Mouse (Mus musculus) lung, embryonic 14.5 days (tissue): ENCODE measurements around the gene Prkab1. TPM values are rescaled to one million over a fixed set of nuclear protein-coding genes. Genes with fewer than 3 reads are reported as not detected.
A peak's percentile ranks its signal among the peaks of the same experiment; 100 is the strongest.

Experiments used
- ATAC-seq: fragments of 200-750 bp; cut with Nextera tagmentation; 2 replicates; pipeline ENCODE4 v1.8.0; 2017; ENCODE audit warnings: mild to moderate bottlenecking, moderate TSS enrichment, moderate library complexity; ENCODE audit not compliant: insufficient read depth
- DNase-seq: peaks from one replicate; pipeline ENCODE4 v3.0.0-alpha.2; 2015
- H3K27ac ChIP-seq: fragments of 300-500 bp; sonication (generic); 2 replicates; pipeline ENCODE4 v1.5.1; 2014; ENCODE audit warnings: low read depth, mild to moderate bottlenecking, moderate library complexity
- H3K27me3 ChIP-seq: fragments of 300-500 bp; sonication (generic); 2 replicates; pipeline ENCODE4 v1.6.1; 2014; ENCODE audit warnings: low read length, control low read depth; ENCODE audit not compliant: insufficient read depth
- H3K36me3 ChIP-seq: fragments of 300-500 bp; sonication (generic); 2 replicates; pipeline ENCODE4 v1.6.1; 2014; ENCODE audit warnings: control low read depth; ENCODE audit not compliant: insufficient read depth
- H3K4me1 ChIP-seq: fragments of 300-500 bp; sonication (generic); 2 replicates; pipeline ENCODE4 v1.6.1; 2014; ENCODE audit warnings: antibody characterized with exemption, control low read depth; ENCODE audit not compliant: insufficient read depth
- H3K4me2 ChIP-seq: fragments of 300-500 bp; sonication (generic); 2 replicates; pipeline ENCODE4 v1.6.1; 2014; ENCODE audit warnings: mild to moderate bottlenecking
- H3K4me3 ChIP-seq: fragments of 300-500 bp; sonication (generic); 2 replicates; pipeline ENCODE4 v1.5.1; 2014; ENCODE audit warnings: low read depth, low read length
- H3K9ac ChIP-seq: fragments of 300-500 bp; sonication (generic); 2 replicates; pipeline ENCODE4 v1.6.1; 2014
- H3K9me3 ChIP-seq: fragments of 300-500 bp; sonication (generic); 2 replicates; pipeline ENCODE4 v1.6.1; 2016; ENCODE audit warnings: low read depth, low read length, control low read depth
- CTCF ChIP-seq: IDR thresholded peaks from 2 replicates; pipeline ENCODE4 v1.5.1; 2016; ENCODE audit warnings: antibody characterized with exemption, low read depth
- WGBS: fragments of 180-500 bp; shearing (Covaris S2); extraction: QIAGEN DNeasy Blood & Tissue Kit; methylation state at CpG from one replicate; pipeline ENCODE4 v1.1.7; 2014; 5-methylcytosine and 5-hydroxymethylcytosine counted together
- polyA plus RNA-seq: library from polyadenylated mRNA; unstranded; fragments of >200 nt; fragmentation: Nextera tagmentation; extraction: Ambion mirVana; gene quantifications from 2 replicates; pipeline ENCODE4 v1.2.1, GENCODE M21; 2014

Gene Prkab1
- polyA plus RNA-seq, 1 experiment from 2014 or later: 68.9 TPM

DNA sequence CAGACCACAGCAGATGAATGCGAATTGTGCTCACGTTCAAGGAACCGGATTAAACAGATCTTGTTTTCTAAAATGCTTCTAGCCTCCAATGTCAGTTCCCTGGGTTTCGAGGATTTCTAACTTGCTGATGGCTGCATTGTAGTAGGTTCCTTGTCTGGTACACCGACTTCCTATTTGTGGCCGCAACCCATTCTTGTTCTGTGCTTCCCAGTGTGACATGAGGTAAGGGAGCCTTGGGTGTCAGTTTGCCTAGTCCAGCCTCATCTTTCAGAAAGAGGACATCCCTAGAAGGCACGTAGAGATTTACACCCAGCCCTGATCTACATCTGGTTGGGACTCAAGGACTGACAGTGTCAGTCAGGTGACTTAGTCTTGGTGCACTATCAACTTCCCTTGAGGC lies 12.6 kb downstream of the Prkab1 start:
- ATAC-seq: no peak
- no peak for TF ChIP-seq CTCF
- Histone ChIP-seq H3K4me3 (no peak overlapping the region), H3K4me2 (no peak overlapping the region), H3K4me1 (no peaks in the 10 kb centered on the region), H3K27me3 (no peaks in the 10 kb centered on the region), H3K9ac (no peak overlapping the region), H3K9me3 (no peaks in the 10 kb centered on the region), H3K36me3 (peaks cover 54% of the 10 kb centered on the region), H3K27ac (no peak overlapping the region)
- 90% methylated on average over 7 of the region's 7 CpGs for WGBS
- no peak for DNase-seq

GRCm38 (mm10) chr5:116009884-116010627 lies 14.3 kb downstream of the Prkab1 start:
- H3K4me2 ChIP-seq: no peak overlapping the region
- H3K4me3 ChIP-seq: no peak overlapping the region
- WGBS: 68% methylated on average over 2 of the region's 2 CpGs
- H3K27me3 ChIP-seq: no peaks in the 10 kb centered on the region
- ATAC-seq (no peak), DNase-seq (no peak)
- peaks cover 44% of the 10 kb centered on the region for H3K36me3 ChIP-seq
- peak overlapping the region; percentile 54; the same call in 1 of the 2 replicates for H3K27ac ChIP-seq
- H3K9ac ChIP-seq: no peak overlapping the region
- H3K9me3 ChIP-seq: no peaks in the 10 kb centered on the region
- TF ChIP-seq CTCF: no peak
- H3K4me1 ChIP-seq: no peaks in the 10 kb centered on the region

- DNase-seq (peak; percentile 26), ATAC-seq (peak; percentile 38; the same call in 1 of the 2 replicates)
- H3K27ac ChIP-seq: peak overlapping the region; percentile 54; the same call in 1 of the 2 replicates
- WGBS: 65% methylated on average over 15 of the region's 15 CpGs
- TF ChIP-seq CTCF: no peak
- H3K4me1 ChIP-seq: no peaks in the 10 kb centered on the region
- H3K36me3 ChIP-seq: peaks cover 36% of the 10 kb centered on the region
- no peak overlapping the region for H3K4me3 ChIP-seq
- no peak overlapping the region for H3K9ac ChIP-seq
- no peak overlapping the region for H3K4me2 ChIP-seq
- H3K27me3 ChIP-seq: no peaks in the 10 kb centered on the region
- H3K9me3 ChIP-seq: no peaks in the 10 kb centered on the region
These were observed 15.0 kb downstream of the Prkab1 start for GRCm38 (mm10) chr5:116009091-116009851.

- DNase-seq: no peak
- no peak overlapping the region for H3K4me3 ChIP-seq
These were observed 16.6 kb downstream of the Prkab1 start for GRCm38 (mm10) chr5:116007723-116008122.

DNA sequence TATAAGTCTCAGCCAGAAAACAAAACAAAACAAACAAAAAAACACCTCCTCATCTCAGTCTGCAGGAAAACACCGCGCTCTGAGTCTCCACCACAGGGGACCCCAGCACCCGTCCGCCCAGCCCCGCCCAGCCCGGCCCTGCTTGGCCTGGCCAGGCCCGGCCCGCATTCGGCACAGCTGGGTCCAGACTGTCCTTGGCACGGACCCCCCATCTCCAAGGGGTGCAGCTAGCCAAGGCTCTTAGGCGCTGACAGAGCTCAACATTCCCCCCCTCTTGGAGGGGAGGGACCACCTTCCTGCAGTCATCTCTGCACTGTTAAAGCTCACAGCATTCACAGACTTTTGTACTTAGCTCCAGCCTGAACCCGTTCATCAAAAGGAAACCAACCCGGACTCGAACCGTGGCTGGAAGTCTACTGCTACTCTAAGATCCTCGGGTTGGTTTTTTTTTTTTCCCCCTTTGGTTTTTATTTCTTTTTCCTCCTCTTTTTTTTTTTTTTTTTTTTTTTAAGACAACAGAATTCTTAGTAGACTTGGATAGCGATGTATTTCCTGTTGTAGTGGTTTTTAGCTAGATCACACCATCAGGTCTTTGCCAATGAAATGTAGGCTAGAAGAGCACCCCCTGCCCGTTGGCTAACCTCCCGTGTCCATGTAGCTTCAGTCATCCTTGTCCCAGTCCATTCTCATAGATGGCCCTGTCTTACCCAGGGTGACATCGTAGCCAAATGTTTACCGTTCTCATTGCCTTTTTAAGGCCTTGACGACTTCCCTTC lies 17.8 kb downstream of the Prkab1 start:
- DNase-seq (no peak), ATAC-seq (peak; percentile 22; the same call in 1 of the 2 replicates)
- Histone ChIP-seq H3K36me3 (peaks cover 17% of the 10 kb centered on the region; the same call in 1 of the 2 replicates), H3K9ac (no peak overlapping the region), H3K9me3 (no peaks in the 10 kb centered on the region), H3K27ac (no peak overlapping the region), H3K4me2 (no peak overlapping the region), H3K27me3 (no peaks in the 10 kb centered on the region), H3K4me3 (no peak overlapping the region), H3K4me1 (no peaks in the 10 kb centered on the region)
- no peak for TF ChIP-seq CTCF
- WGBS: 58% methylated on average over 22 of the region's 22 CpGs

More at GRCm38 (mm10) chr5:116007723-116008122, 16.6 kb downstream of the Prkab1 start:
- no peaks in the 10 kb centered on the region for H3K4me1 ChIP-seq
- H3K27ac ChIP-seq: no peak overlapping the region
- no peak for ATAC-seq
- no peak for TF ChIP-seq CTCF
- H3K36me3 ChIP-seq: peaks cover 21% of the 10 kb centered on the region; the same call in 1 of the 2 replicates
- no peaks in the 10 kb centered on the region for H3K27me3 ChIP-seq
- no peaks in the 10 kb centered on the region for H3K9me3 ChIP-seq
- WGBS: 87% methylated on average over 13 of the region's 13 CpGs
- H3K4me2 ChIP-seq: no peak overlapping the region
- H3K9ac ChIP-seq: no peak overlapping the region

DNA sequence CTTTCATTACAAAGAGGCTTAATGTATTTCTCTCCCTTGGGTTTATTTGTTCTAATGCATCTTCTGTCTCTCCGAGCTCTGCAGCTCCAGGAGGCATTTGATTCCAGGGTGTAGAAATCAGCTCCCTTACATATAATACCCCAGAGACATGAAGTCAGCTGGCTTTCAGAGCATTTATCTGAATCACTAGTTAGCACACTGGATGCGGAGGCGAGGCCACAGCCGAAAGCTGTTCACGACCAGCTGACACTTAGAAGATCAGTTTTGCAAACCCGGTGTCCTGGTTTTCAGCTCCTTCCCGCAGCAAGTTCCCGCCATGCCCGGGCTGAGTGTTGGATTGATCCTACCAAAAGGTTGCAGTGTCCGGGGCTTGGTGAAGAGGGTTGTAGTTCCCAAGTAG lies 20.0 kb downstream of the Prkab1 start:
- DNase-seq: no peak
- Histone ChIP-seq H3K4me2 (no peak overlapping the region), H3K36me3 (peaks cover 17% of the 10 kb centered on the region; the same call in 1 of the 2 replicates), H3K9me3 (no peaks in the 10 kb centered on the region), H3K4me1 (no peaks in the 10 kb centered on the region), H3K27me3 (no peaks in the 10 kb centered on the region), H3K27ac (no peak overlapping the region), H3K9ac (no peak overlapping the region), H3K4me3 (no peak overlapping the region)
- WGBS: 86% methylated on average over 10 of the region's 10 CpGs
- no peak for ATAC-seq
- no peak for TF ChIP-seq CTCF
